ENCODE assay signal across 20 mouse cellular contexts in the genomic region with DNA sequence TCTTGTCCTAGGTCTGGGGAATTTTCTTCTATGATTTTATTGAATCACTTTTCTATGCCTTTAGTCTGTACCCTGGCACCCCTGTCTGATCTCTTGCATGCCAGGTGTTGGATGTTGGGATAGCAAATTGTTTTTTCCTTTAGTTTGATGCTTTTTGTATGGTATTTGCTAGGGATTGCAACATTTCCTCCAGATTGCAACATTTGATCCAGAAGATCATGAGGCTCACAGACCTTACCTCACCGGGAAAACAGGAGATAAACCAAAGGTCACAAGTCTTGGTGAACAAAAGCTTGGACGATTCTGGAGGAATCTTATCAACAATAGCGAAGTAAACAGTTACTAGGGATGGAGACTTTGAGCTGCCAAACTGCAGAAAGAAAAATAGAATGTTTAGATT. TPM values are rescaled to one million over a fixed set of nuclear protein-coding genes. Genes with fewer than 3 reads are reported as not detected.
"Had no signal": no experiment of that assay in that cellular context is flagged by ENCODE, and none has a peak within 500 bp of the region (broad histone marks: within the 10 kb centered on the region; RNA-seq: fewer than 3 reads in every experiment).

No protein-coding gene starts in this region.

- H3K9ac ChIP-seq: liver, embryonic 14.5 days; lung, embryonic 15.5 days; midbrain, embryonic 12.5 days; neural tube, embryonic 12.5 days; stomach, embryonic 15.5 days had no signal

- H3K27me3 ChIP-seq: lung, embryonic 15.5 days; midbrain, embryonic 12.5 days; neural tube, embryonic 12.5 days; stomach, embryonic 15.5 days had no signal

- H3K4me3 ChIP-seq: lung, embryonic 15.5 days; midbrain, embryonic 10.5 days; midbrain, embryonic 12.5 days; neural tube, embryonic 12.5 days; stomach, embryonic 15.5 days had no signal

- ATAC-seq: midbrain, embryonic 16.5 days had no signal

- H3K9me3 ChIP-seq: lung, embryonic 15.5 days; midbrain, embryonic 10.5 days; midbrain, embryonic 12.5 days; neural tube, embryonic 12.5 days; stomach, embryonic 15.5 days had no signal

- H3K4me1 ChIP-seq: lung, embryonic 15.5 days; midbrain, embryonic 10.5 days; midbrain, embryonic 12.5 days; neural tube, embryonic 12.5 days; stomach, embryonic 15.5 days had no signal

- H3K36me3 ChIP-seq: lung, embryonic 15.5 days; midbrain, embryonic 10.5 days; midbrain, embryonic 12.5 days; neural tube, embryonic 12.5 days; stomach, embryonic 15.5 days had no signal

- H3K4me2 ChIP-seq: lung, embryonic 15.5 days; midbrain, embryonic 12.5 days; neural tube, embryonic 12.5 days; stomach, embryonic 15.5 days had no signal

- H3K27ac ChIP-seq: liver, embryonic 14.5 days; lung, embryonic 15.5 days; midbrain, embryonic 10.5 days; midbrain, embryonic 12.5 days; neural tube, embryonic 12.5 days; stomach, embryonic 15.5 days; stomach, postnatal 0 days had no signal

- DNase-seq: lung, adult 2 months; lung, postnatal 10 days; lung, postnatal 4 days; midbrain, embryonic 14.5 days; right cerebral cortex, postnatal 14 days; thymus, adult 2 months; thymus, postnatal 36 days had no signal

RNA-seq across cellular contexts. Expression of gene Taf7l, which starts 5.4 kb away (rescaled TPM):
- total RNA-seq: megakaryocyte, adult 5-6 weeks; megakaryocyte-erythroid progenitor cell, adult 5-6 weeks; neutrophil, adult 5-6 weeks had no signal
- polyA plus RNA-seq: liver, embryonic 14.5 days; liver, embryonic 16.5 days; lung, adult 2 months; lung, embryonic 15.5 days; midbrain, embryonic 10.5 days; midbrain, embryonic 12.5 days; spleen, adult 2 months; stomach, embryonic 15.5 days; stomach, postnatal 0 days; thymus, adult 2 months had no signal
